Mouse (Mus musculus) frontal cortex, adult 2 months (tissue): ENCODE data around the gene Arpp21. TPM values are rescaled to one million over a fixed set of nuclear protein-coding genes. Genes with fewer than 3 reads are reported as not detected.

ENCODE experiments used
- DNase-seq, 2 experiments: peaks; one replicate each; pipeline ENCODE4 v3.0.0; 2022; ENCODE audit warnings: low spot score in 1 of 2; ENCODE audit errors: extremely low spot score in 1 of 2
- polyA plus RNA-seq: library from polyadenylated mRNA; depleted of rRNA; stranded (reverse); fragments of >200 nt; gene quantifications from 2 replicates; pipeline ENCODE4 v1.2.3, GENCODE M21; 2012

The Arpp21 gene
- polyA plus RNA-seq, 1 experiment = 427 TPM

GRCm38 (mm10) chr9:112231935-112232575, 3.7 kb downstream of the Arpp21 start:
- DNase-seq = peak in 1 of 2 experiments; percentile 62

GRCm38 (mm10) chr9:112231383-112231782, 4.4 kb downstream of the Arpp21 start:
- peak in 1 of 2 experiments; percentile 30 for DNase-seq

GRCm38 (mm10) chr9:112230716-112231361, 4.9 kb downstream of the Arpp21 start:
- DNase-seq = peak in 1 of 2 experiments; percentile 32

GRCm38 (mm10) chr9:112228470-112228869, 7.3 kb downstream of the Arpp21 start:
- no peak for DNase-seq

- DNase-seq = peak in 1 of 2 experiments; percentile 32
These were observed 8.6 kb downstream of the Arpp21 start for GRCm38 (mm10) chr9:112227174-112227573.

GRCm38 (mm10) chr9:112226511-112226910, 9.2 kb downstream of the Arpp21 start:
- DNase-seq = no peak

- DNase-seq = peak in 1 of 2 experiments; percentile 26
These were observed 10.7 kb downstream of the Arpp21 start for GRCm38 (mm10) chr9:112225046-112225445.

- no peak for DNase-seq
These were observed 16.4 kb downstream of the Arpp21 start for GRCm38 (mm10) chr9:112219372-112219771.

GRCm38 (mm10) chr9:112218237-112218636, 17.5 kb downstream of the Arpp21 start:
- DNase-seq = no peak

GRCm38 (mm10) chr9:112217161-112217560, 18.6 kb downstream of the Arpp21 start:
- DNase-seq = no peak

GRCm38 (mm10) chr9:112215030-112215806, 20.5 kb downstream of the Arpp21 start:
- DNase-seq = no peak

GRCm38 (mm10) chr9:112213411-112214255, 22.1 kb downstream of the Arpp21 start:
- no peak for DNase-seq

- DNase-seq = no peak
These were observed 25.9 kb downstream of the Arpp21 start for GRCm38 (mm10) chr9:112209803-112210202.

- peak; percentile 80 for DNase-seq
These were observed 28.0 kb downstream of the Arpp21 start for GRCm38 (mm10) chr9:112207767-112208166.

GRCm38 (mm10) chr9:112198296-112198695, 37.4 kb downstream of the Arpp21 start:
- DNase-seq = peak in 1 of 2 experiments; percentile 69

GRCm38 (mm10) chr9:112194049-112194448, 41.7 kb downstream of the Arpp21 start:
- peak in 1 of 2 experiments; percentile 66 for DNase-seq

GRCm38 (mm10) chr9:112189394-112189793, 46.3 kb downstream of the Arpp21 start:
- peak; percentile 71 to 82 for DNase-seq

- DNase-seq = peak; percentile 50 to 58
These were observed 47.3 kb downstream of the Arpp21 start for GRCm38 (mm10) chr9:112188358-112188893.

GRCm38 (mm10) chr9:112187667-112188066, 48.1 kb downstream of the Arpp21 start:
- DNase-seq = peak; percentile 64 to 86
